Mouse (Mus musculus) telencephalon, adult 2 months (tissue): ENCODE results near the gene Myof.

Experiments
- DNase-seq: peaks from one replicate; pipeline ENCODE4 v3.0.0-alpha.2; 2011; ENCODE audit warnings: low read depth, low spot score

The Myof gene

GRCm38 (mm10) chr19:37877511-37878167 lies 165.7 kb downstream of the Myof start:
- DNase-seq = no peak

GRCm38 (mm10) chr19:37876605-37877245 lies 166.7 kb downstream of the Myof start:
- DNase-seq = no peak

DNA sequence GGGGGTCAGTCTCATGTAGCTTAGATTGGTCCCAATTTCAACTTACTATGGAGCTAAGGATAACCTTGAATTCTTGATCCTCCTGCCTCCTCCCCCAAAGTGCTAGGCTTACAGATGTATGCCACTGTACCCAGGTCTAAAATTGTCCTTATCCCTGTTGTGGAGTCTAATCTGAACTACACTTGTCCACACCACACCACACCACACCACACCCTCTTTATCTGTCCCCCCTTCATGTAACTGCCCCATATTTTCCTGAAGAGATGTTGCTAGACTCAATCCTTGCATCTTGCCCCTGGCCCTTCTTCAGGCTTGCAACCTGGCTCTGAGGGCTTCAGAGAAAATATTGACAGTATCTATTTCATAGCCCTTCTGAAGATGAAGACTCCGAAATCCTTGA lies 169.9 kb downstream of the Myof start:
- DNase-seq = no peak

- no peak for DNase-seq
Observed at GRCm38 (mm10) chr19:37867592-37867991, 175.8 kb downstream of the Myof start.

GRCm38 (mm10) chr19:37866994-37867393 lies 176.4 kb downstream of the Myof start:
- no peak for DNase-seq

DNA sequence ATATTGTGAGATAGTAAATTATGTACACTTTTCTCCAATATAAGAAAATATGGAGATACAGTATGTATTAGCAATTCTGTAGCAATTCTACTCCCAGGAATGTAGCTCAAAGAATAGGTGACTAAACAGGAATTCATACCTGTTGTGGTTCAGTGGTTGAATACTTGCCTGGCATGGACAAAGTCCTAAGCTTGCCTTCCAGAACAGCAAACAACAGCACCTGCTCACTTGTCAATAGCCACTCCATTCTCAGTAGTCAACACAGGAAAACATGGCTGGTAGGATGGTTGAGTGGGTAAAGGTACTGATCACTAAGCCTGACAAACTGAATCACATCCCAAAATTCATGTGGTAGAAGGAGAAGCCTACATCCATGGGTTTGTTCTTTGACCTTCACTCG lies 182.2 kb downstream of the Myof start:
- no peak for DNase-seq

DNA sequence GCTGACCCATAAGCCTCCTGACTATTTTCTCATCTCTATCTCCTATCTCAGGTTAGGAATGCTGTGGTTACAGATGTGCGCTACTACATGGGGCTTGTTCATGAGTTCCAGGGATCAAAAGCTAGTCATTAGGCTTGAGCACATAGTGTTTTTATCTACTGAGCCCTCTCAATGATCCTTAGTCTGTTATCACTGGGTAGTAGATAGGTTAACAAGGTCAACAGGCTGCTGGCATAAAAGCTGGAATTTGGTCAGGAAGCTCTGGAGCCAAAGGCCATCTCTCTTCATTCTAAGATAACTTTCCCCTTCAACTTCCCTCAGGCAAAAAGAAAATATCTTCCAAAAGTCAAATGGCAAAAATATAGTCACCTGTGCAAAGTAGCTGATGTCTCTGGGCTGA lies 183.1 kb downstream of the Myof start:
- DNase-seq = no peak

GRCm38 (mm10) chr19:37858406-37859081 lies 184.8 kb downstream of the Myof start:
- no peak for DNase-seq

DNA sequence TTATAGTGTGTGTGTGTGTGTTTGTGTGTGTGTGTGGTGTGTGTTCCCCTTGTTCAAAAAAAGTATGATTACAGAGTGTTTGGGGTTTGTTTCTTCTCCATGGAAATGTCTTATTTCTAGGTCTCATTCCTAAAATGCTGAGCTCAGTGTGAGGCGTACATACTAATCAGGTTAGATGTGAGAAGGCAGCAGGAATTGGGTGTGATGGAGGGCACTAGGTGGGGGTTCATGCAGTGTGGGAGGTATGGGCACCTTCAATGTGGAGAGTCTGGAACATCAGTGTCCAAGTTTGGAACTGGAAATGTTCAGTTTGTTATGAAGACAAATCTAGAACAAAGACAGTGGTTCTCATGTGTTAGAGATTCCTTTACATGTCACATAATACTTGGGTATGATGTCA lies 191.3 kb downstream of the Myof start:
- DNase-seq = no peak

DNA sequence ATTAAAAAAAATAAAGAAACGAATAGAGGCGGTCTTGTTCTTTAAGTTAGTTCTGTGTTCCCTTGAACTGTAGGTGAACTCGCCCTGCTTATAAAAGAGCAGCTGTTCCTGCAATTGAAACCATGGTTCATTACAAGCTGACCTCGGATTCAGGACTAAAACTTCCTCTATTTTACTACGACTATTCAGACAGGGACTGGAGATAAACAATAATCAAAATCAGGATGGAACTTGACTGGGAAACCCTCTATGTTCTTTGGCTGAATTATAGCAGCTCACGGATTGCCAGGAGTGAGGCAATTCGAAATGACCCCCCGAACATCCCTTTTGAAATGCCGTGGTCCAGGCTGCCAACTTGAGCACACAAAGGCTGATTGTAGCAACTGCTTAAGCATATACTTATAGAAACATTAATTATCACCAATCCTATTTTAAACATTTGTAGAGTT lies 191.8 kb downstream of the Myof start:
- DNase-seq = no peak
